Mouse (Mus musculus) C2C12 (cell line): ENCODE measurements around the gene Gpr143. TPM values are rescaled to one million over a fixed set of nuclear protein-coding genes. Genes with fewer than 3 reads are reported as not detected.

Experiments
- H3K27me3 ChIP-seq: one replicate; pipeline ENCODE4 v1.6.1; 2011; ENCODE audit not compliant: control insufficient read depth, insufficient read depth, insufficient read length
- H3K36me3 ChIP-seq: one replicate; pipeline ENCODE4 v1.6.1; 2011; ENCODE audit not compliant: control insufficient read depth, insufficient read depth
- H3K4me3 ChIP-seq: one replicate; pipeline ENCODE4 v1.5.1; 2011; ENCODE audit warnings: mild to moderate bottlenecking, control low read depth; ENCODE audit not compliant: poor library complexity, insufficient read depth, severe bottlenecking
- H3K79me2 ChIP-seq: one replicate; pipeline ENCODE4 v1.6.1; 2011; ENCODE audit not compliant: control insufficient read depth, insufficient read depth
- H3K79me3 ChIP-seq: one replicate; pipeline ENCODE4 v1.6.1; 2011; ENCODE audit warnings: low read depth, control low read depth
- H3ac ChIP-seq: one replicate; pipeline ENCODE3; 2011; ENCODE audit warnings: low read depth; ENCODE audit not compliant: control insufficient read depth, insufficient read length
- CEBPB ChIP-seq: IDR thresholded peaks from one replicate; pipeline ENCODE4 v1.6.1; 2011; ENCODE audit warnings: low read depth, mild to moderate bottlenecking, control low read depth, moderate library complexity
- CTCF ChIP-seq: IDR thresholded peaks from one replicate; pipeline ENCODE4 v1.5.1; 2011; ENCODE audit not compliant: control insufficient read depth, insufficient read depth, insufficient read length
- FOSL1 ChIP-seq: IDR thresholded peaks from one replicate; pipeline ENCODE4 v1.8.0; 2011; ENCODE audit warnings: mild to moderate bottlenecking, low read length; ENCODE audit not compliant: poor library complexity, insufficient read depth, severe bottlenecking
- MAX ChIP-seq: IDR thresholded peaks from one replicate; pipeline ENCODE4 v1.6.1; 2011; ENCODE audit warnings: mild to moderate bottlenecking, control low read depth
- MYOD1 ChIP-seq: IDR thresholded peaks from one replicate; pipeline ENCODE4 v1.6.1; 2011; ENCODE audit warnings: low read depth; ENCODE audit not compliant: control insufficient read depth, insufficient read length
- MYOG ChIP-seq: IDR thresholded peaks from one replicate; pipeline ENCODE4 v1.6.1; 2011; ENCODE audit not compliant: control insufficient read depth, insufficient read length; ENCODE audit errors: extremely low read depth
- USF1 ChIP-seq: IDR thresholded peaks from one replicate; pipeline ENCODE4 v1.6.1; 2011; ENCODE audit warnings: low read depth, mild to moderate bottlenecking, control low read depth, moderate library complexity
- long read RNA-seq, 2 experiments: library from polyadenylated mRNA; unstranded; transcript quantifications; one replicate each; pipeline ENCODE4 v2.0.0; 2019 to 2020
- polyA plus RNA-seq: library from polyadenylated mRNA; unstranded; fragments of >200 nt; fragmentation: generic; extraction: Trizol; gene quantifications from one replicate; pipeline ENCODE4 v1.2.1, GENCODE M21; 2012; ENCODE audit warnings: missing spikeins

The Gpr143 gene
- polyA plus RNA-seq, result not detected
- long read RNA-seq, experiment 1, result 0 reads
- long read RNA-seq, experiment 2, result 0 reads

DNA sequence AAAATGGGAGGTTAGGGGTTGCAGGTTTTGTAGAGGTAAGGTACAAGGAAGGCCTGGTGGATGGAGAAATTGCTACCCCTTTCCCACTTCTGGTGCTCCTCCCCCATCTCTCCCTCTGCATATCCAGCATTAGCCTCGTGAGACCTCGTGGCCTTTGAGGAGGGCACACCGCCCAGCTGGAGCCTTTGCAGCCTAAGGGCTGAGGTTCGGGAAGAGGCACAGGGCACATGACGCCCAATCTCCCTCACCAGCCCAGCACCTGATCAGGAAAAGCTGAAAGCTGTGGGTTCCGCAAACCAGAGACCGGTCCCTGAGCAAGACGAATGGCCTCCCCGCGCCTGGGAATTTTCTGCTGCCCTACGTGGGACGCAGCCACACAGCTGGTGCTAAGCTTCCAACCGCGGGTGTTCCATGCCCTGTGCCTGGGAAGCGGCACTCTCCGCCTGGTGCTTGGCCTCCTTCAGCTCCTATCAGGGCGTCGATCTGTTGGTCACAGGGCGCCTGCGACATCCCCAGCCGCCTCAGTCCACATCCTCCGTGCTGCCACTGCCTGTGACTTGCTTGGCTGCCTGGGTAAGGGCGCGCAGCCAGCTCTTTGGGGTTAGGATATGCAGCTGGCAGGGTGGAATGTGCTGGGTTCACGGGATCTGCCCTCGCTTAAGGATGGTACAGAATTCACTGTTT lies at the start of gene Gpr143:
TSS of gene Gpr143 (plus strand) at position 202 of the 684 bp plus-strand sequence.
- Histone ChIP-seq H3K4me3 (no peak within 1 kb of the TSS), H3K27me3 (no peaks in the 10 kb centered on the region), H3K36me3 (no peaks in the 10 kb centered on the region), H3K79me3 (no peaks in the 10 kb centered on the region), H3ac (no peak within 1 kb of the TSS), H3K79me2 (no peaks in the 10 kb centered on the region)
- no peak for TF ChIP-seq USF1
- no peak for TF ChIP-seq CTCF
- TF ChIP-seq MAX, result no peak
- no peak for TF ChIP-seq MYOG
- TF ChIP-seq FOSL1, result no peak
- no peak for TF ChIP-seq CEBPB
- no peak for TF ChIP-seq MYOD1

- TF ChIP-seq CTCF, result no peak
- no peak for TF ChIP-seq FOSL1
- TF ChIP-seq CEBPB, result no peak
- no peak for TF ChIP-seq USF1
- TF ChIP-seq MAX, result no peak
- no peak for TF ChIP-seq MYOG
- no peak for TF ChIP-seq MYOD1
Measured at GRCm38 (mm10) chrX:152735283-152735682, 46.4 kb upstream of the Gpr143 start.

GRCm38 (mm10) chrX:152738191-152738590 lies 43.5 kb upstream of the Gpr143 start:
- Histone ChIP-seq H3K36me3 (no peaks in the 10 kb centered on the region), H3K27me3 (no peaks in the 10 kb centered on the region), H3ac (no peak overlapping the region), H3K79me2 (no peaks in the 10 kb centered on the region), H3K79me3 (no peaks in the 10 kb centered on the region), H3K4me3 (no peak overlapping the region)
- TF ChIP-seq MYOD1 (no peak), MYOG (no peak), CEBPB (no peak), USF1 (no peak), MAX (no peak), FOSL1 (no peak), CTCF (no peak)

More at GRCm38 (mm10) chrX:152735283-152735682, 46.4 kb upstream of the Gpr143 start:
- H3K27me3 ChIP-seq, result no peaks in the 10 kb centered on the region
- H3K79me3 ChIP-seq, result no peaks in the 10 kb centered on the region
- H3K79me2 ChIP-seq, result no peaks in the 10 kb centered on the region
- no peaks in the 10 kb centered on the region for H3K36me3 ChIP-seq
- no peak overlapping the region for H3ac ChIP-seq
- no peak overlapping the region for H3K4me3 ChIP-seq

GRCm38 (mm10) chrX:152738759-152739368 lies 42.9 kb upstream of the Gpr143 start:
- no peaks in the 10 kb centered on the region for H3K79me3 ChIP-seq
- no peaks in the 10 kb centered on the region for H3K79me2 ChIP-seq
- H3K27me3 ChIP-seq, result no peaks in the 10 kb centered on the region
- TF ChIP-seq MYOG, result no peak
- TF ChIP-seq MAX, result no peak
- no peak for TF ChIP-seq USF1
- TF ChIP-seq CTCF, result no peak
- TF ChIP-seq MYOD1, result no peak
- no peak for TF ChIP-seq FOSL1
- TF ChIP-seq CEBPB, result no peak
- H3K36me3 ChIP-seq, result no peaks in the 10 kb centered on the region
- H3ac ChIP-seq, result no peak overlapping the region
- H3K4me3 ChIP-seq, result no peak overlapping the region

DNA sequence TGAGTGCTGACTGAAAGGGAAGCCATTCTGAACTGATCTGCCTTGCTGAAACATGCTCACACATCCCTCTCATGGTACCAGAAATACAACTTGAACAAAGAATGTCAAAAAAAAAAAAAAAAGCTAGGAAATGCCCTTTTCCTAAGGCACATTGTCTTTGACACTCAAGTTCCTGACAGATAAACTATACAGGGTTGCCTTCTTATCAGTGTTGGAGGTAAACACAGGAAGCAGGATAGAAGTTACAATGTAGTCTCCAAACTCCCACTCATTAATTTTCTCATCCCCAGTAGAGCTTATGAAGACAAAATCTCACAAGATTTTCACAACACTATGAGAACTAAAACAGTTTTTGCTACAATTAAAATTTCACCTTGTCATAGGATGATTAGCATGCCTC lies 38.1 kb upstream of the Gpr143 start:
- Histone ChIP-seq H3K4me3 (no peak overlapping the region), H3K36me3 (no peaks in the 10 kb centered on the region), H3ac (no peak overlapping the region), H3K79me3 (no peaks in the 10 kb centered on the region), H3K79me2 (no peaks in the 10 kb centered on the region), H3K27me3 (no peaks in the 10 kb centered on the region)
- TF ChIP-seq CTCF (no peak), USF1 (no peak), MYOG (no peak), MYOD1 (no peak), MAX (no peak), CEBPB (no peak), FOSL1 (no peak)

- H3ac ChIP-seq, result no peak overlapping the region
- TF ChIP-seq CTCF (no peak), CEBPB (no peak), MAX (no peak), MYOG (no peak), MYOD1 (no peak), USF1 (no peak), FOSL1 (no peak)
- H3K79me2 ChIP-seq, result no peaks in the 10 kb centered on the region
- no peaks in the 10 kb centered on the region for H3K79me3 ChIP-seq
- no peaks in the 10 kb centered on the region for H3K36me3 ChIP-seq
- no peak overlapping the region for H3K4me3 ChIP-seq
- no peaks in the 10 kb centered on the region for H3K27me3 ChIP-seq
Measured at GRCm38 (mm10) chrX:152745925-152746324, 35.8 kb upstream of the Gpr143 start.
